ENCODE assay signal across 8 mouse cellular contexts in genomic region chr6:47942461-47942860, GRCm38 (mm10). TPM values are rescaled to one million over a fixed set of nuclear protein-coding genes. Genes with fewer than 3 reads are reported as not detected.
DNase-seq lines count a peak whose midpoint lies in the region; ATAC-seq and TF ChIP-seq lines count a peak whose summit lies in the region.

No protein-coding gene starts in this region.

- no peak for TF ChIP-seq EP300 in lung, postnatal 0 days (IDR thresholded peaks at IDR 0.05)

- peak overlapping the region; percentile 35; the same call in 1 of the 2 replicates for H3K4me3 ChIP-seq in lung, postnatal 0 days (ENCODE audit: low read depth, low read length)
- peak overlapping the region; percentile 47 for H3K4me3 ChIP-seq in forebrain, embryonic 12.5 days (replicated peaks)
- H3K4me3 ChIP-seq in liver, adult 2 months (ENCODE audit: insufficient read depth, low read depth, low read length), result peak overlapping the region; percentile 55
- peak overlapping the region; percentile 42 for H3K4me3 ChIP-seq in stomach, embryonic 14.5 days (ENCODE audit: low read depth, low read length)

- peaks cover 11% of the 10 kb centered on the region for H3K4me1 ChIP-seq in lung, postnatal 0 days (ENCODE audit: insufficient read depth, low read depth, low read length)
- H3K4me1 ChIP-seq in forebrain, embryonic 12.5 days, result peaks cover 13% of the 10 kb centered on the region
- H3K4me1 ChIP-seq in liver, adult 2 months (ENCODE audit: control insufficient read depth, insufficient read depth, low read length), result no peaks in the 10 kb centered on the region
- no peaks in the 10 kb centered on the region for H3K4me1 ChIP-seq in stomach, embryonic 14.5 days (ENCODE audit: control insufficient read depth, insufficient read depth, low read length)

- H3K79me2 ChIP-seq in liver, adult 2 months (ENCODE audit: control insufficient read depth, insufficient read depth, low read length), result no peaks in the 10 kb centered on the region

- DNase-seq in lung, postnatal 0 days (ENCODE audit: low spot score), result no peak
- no peak for DNase-seq in lung, postnatal 4 days
- DNase-seq in liver, adult 2 months (ENCODE audit: extremely low read depth, low read depth, low spot score), result no peak
- no peak for DNase-seq in spleen, adult 18-20 months
- DNase-seq in gastrocnemius, postnatal 36 days, result no peak
- no peak for DNase-seq in adrenal gland, adult 18-20 months (ENCODE audit: low spot score in 2 of 2)

- H3K4me2 ChIP-seq in lung, postnatal 0 days (replicated peaks; ENCODE audit: low read depth, low read length), result peak overlapping the region; percentile 65
- H3K4me2 ChIP-seq in forebrain, embryonic 12.5 days, result peak overlapping the region; percentile 75
- peak overlapping the region; percentile 78 for H3K4me2 ChIP-seq in stomach, embryonic 14.5 days (replicated peaks; ENCODE audit: low read depth, low read length)

- intact Hi-C loops in gastrocnemius, postnatal 36 days (cut with DNase I), result no loop called here

- no peak for ATAC-seq in lung, postnatal 0 days
- ATAC-seq in forebrain, embryonic 12.5 days (ENCODE audit: low FRiP score), result no peak
- no peak for ATAC-seq in stomach, embryonic 14.5 days (ENCODE audit: insufficient number of reproducible peaks, insufficient read depth, low FRiP score, low read depth)

- no peak for TF ChIP-seq CTCF in lung, postnatal 0 days (IDR thresholded peaks at IDR 0.05)
- no peak for TF ChIP-seq CTCF in liver, adult 2 months (IDR thresholded peaks at IDR 0.05; ENCODE audit: low read depth, low read length)

- no peaks in the 10 kb centered on the region for H3K27me3 ChIP-seq in lung, postnatal 0 days (replicated peaks; ENCODE audit: insufficient read depth, low read length)
- H3K27me3 ChIP-seq in forebrain, embryonic 12.5 days, result peaks cover 8% of the 10 kb centered on the region; the same call in 1 of the 2 replicates
- no peaks in the 10 kb centered on the region for H3K27me3 ChIP-seq in liver, adult 2 months (ENCODE audit: control insufficient read depth, insufficient read depth, low read length)
- no peaks in the 10 kb centered on the region for H3K27me3 ChIP-seq in stomach, embryonic 14.5 days (ENCODE audit: control insufficient read depth, insufficient read depth, low read length)

- H3K36me3 ChIP-seq in lung, postnatal 0 days (ENCODE audit: insufficient read depth, low read length), result no peaks in the 10 kb centered on the region
- H3K36me3 ChIP-seq in forebrain, embryonic 12.5 days (replicated peaks), result peaks cover 13% of the 10 kb centered on the region
- H3K36me3 ChIP-seq in liver, adult 2 months (ENCODE audit: control insufficient read depth, insufficient read depth, low read length), result no peaks in the 10 kb centered on the region
- H3K36me3 ChIP-seq in stomach, embryonic 14.5 days (ENCODE audit: control insufficient read depth, insufficient read depth, low read length), result no peaks in the 10 kb centered on the region

- 41% methylated on average over 12 of the region's 12 CpGs for WGBS in lung, postnatal 0 days
- WGBS in forebrain, embryonic 12.5 days, result 50% methylated on average over 12 of the region's 12 CpGs
- 55% methylated on average over 12 of the region's 12 CpGs for WGBS in liver, adult 2 months
- WGBS in stomach, embryonic 14.5 days, result 53% methylated on average over 12 of the region's 12 CpGs

- H3K9ac ChIP-seq in lung, postnatal 0 days (replicated peaks; ENCODE audit: low read depth), result no peak overlapping the region
- no peak overlapping the region; the same call in 1 of the 2 replicates for H3K9ac ChIP-seq in forebrain, embryonic 12.5 days
- H3K9ac ChIP-seq in liver, adult 2 months (ENCODE audit: low read depth, low read length), result no peak overlapping the region
- H3K9ac ChIP-seq in stomach, embryonic 14.5 days (replicated peaks; ENCODE audit: low read depth, low read length), result no peak overlapping the region

- no peak overlapping the region for H3K27ac ChIP-seq in lung, postnatal 0 days (ENCODE audit: low read length)
- H3K27ac ChIP-seq in forebrain, embryonic 12.5 days, result no peak overlapping the region
- H3K27ac ChIP-seq in liver, adult 2 months (replicated peaks; ENCODE audit: insufficient read depth, low read depth, low read length), result no peak overlapping the region
- no peak overlapping the region for H3K27ac ChIP-seq in stomach, embryonic 14.5 days (ENCODE audit: low read length)

- no peaks in the 10 kb centered on the region for H3K9me3 ChIP-seq in lung, postnatal 0 days (ENCODE audit: low read length)
- no peaks in the 10 kb centered on the region for H3K9me3 ChIP-seq in forebrain, embryonic 12.5 days
- no peaks in the 10 kb centered on the region for H3K9me3 ChIP-seq in stomach, embryonic 14.5 days (ENCODE audit: control insufficient read depth, low read depth, low read length)

- TF ChIP-seq POLR2A in liver, adult 2 months (IDR thresholded peaks at IDR 0.05; ENCODE audit: extremely low read depth, insufficient read depth, low read length), result no peak

RNA-seq across cellular contexts. Expression of gene Zfp956, which starts 10.7 kb away (rescaled TPM):
- polyA plus RNA-seq in lung, postnatal 0 days (2015; fragmentation: Nextera tagmentation; extraction: Ambion mirVana), result 4.7 and 5.3 TPM in 2 replicates
- 10.3 and 12.1 TPM in 2 replicates for polyA plus RNA-seq in forebrain, embryonic 12.5 days (2016; fragmentation: Nextera tagmentation; extraction: Ambion mirVana)
- 2.7 and 3.2 TPM in 2 replicates for total RNA-seq in liver, adult 2 months (2014; rRNA removed)
- polyA plus RNA-seq in liver, adult 2 months (2012; rRNA removed), result 3.4 and 4.7 TPM in 2 replicates
- polyA plus RNA-seq in stomach, embryonic 14.5 days (2014; fragmentation: Nextera tagmentation; extraction: Ambion mirVana), result 10.0 and 10.9 TPM in 2 replicates
- 1 to 10 TPM; 4.3 to 8.9 TPM for total RNA-seq in gastrocnemius, postnatal 36 days (2021)
- total RNA-seq in adrenal gland, adult 18-20 months (2021), result 1 to 10 TPM; 5.1 to 5.7 TPM

RNA-seq across cellular contexts. Expression of gene Zfp212, which starts 22.2 kb away (rescaled TPM):
- 15.2 and 16.7 TPM in 2 replicates for polyA plus RNA-seq in lung, postnatal 0 days (2015; fragmentation: Nextera tagmentation; extraction: Ambion mirVana)
- 19.7 and 20.6 TPM in 2 replicates for polyA plus RNA-seq in forebrain, embryonic 12.5 days (2016; fragmentation: Nextera tagmentation; extraction: Ambion mirVana)
- 3.3 and 4.2 TPM in 2 replicates for total RNA-seq in liver, adult 2 months (2014; rRNA removed)
- polyA plus RNA-seq in liver, adult 2 months (2012; rRNA removed), result 4.9 and 5.0 TPM in 2 replicates
- 13.3 and 13.8 TPM in 2 replicates for polyA plus RNA-seq in stomach, embryonic 14.5 days (2014; fragmentation: Nextera tagmentation; extraction: Ambion mirVana)
- 1 to 10 TPM; 7.8 to 8.5 TPM for total RNA-seq in gastrocnemius, postnatal 36 days (2021)
- 10 to 100 TPM; 12.8 to 15.0 TPM for total RNA-seq in adrenal gland, adult 18-20 months (2021)
